Comparison of ENCODE assay signal across 8 mouse cellular contexts in genomic region chr3:96499481-96500288, GRCm38 (mm10). TPM values are rescaled to one million over a fixed set of nuclear protein-coding genes. Genes with fewer than 3 reads are reported as not detected.
DNase-seq lines count a peak whose midpoint lies in the region; ATAC-seq lines count a peak whose summit lies in the region.

No protein-coding gene starts in this region.

- peak overlapping the region; percentile 47 for H3K4me2 ChIP-seq in embryonic facial prominence, embryonic 12.5 days (replicated peaks)
- peak overlapping the region; percentile 60 for H3K4me2 ChIP-seq in limb, embryonic 11.5 days (ENCODE audit: low read depth, severe bottlenecking)
- peak overlapping the region; percentile 94 for H3K4me2 ChIP-seq in midbrain, embryonic 13.5 days (replicated peaks)

- H3K27ac ChIP-seq in embryonic facial prominence, embryonic 12.5 days: peak overlapping the region; percentile 89
- peak overlapping the region; percentile 63; the same call in 1 of the 2 replicates for H3K27ac ChIP-seq in limb, embryonic 11.5 days (replicated peaks; ENCODE audit: low read depth, low read length)
- H3K27ac ChIP-seq in midbrain, embryonic 13.5 days: peak overlapping the region; percentile 77

- peak overlapping the region; percentile 54 for H3K9ac ChIP-seq in embryonic facial prominence, embryonic 12.5 days
- H3K9ac ChIP-seq in limb, embryonic 11.5 days (ENCODE audit: low read length): peak overlapping the region; percentile 68
- peak overlapping the region; percentile 70 for H3K9ac ChIP-seq in midbrain, embryonic 13.5 days (replicated peaks)

- H3K36me3 ChIP-seq in embryonic facial prominence, embryonic 12.5 days: no peaks in the 10 kb centered on the region
- H3K36me3 ChIP-seq in limb, embryonic 11.5 days (ENCODE audit: control insufficient read depth, insufficient read depth, low read length): no peaks in the 10 kb centered on the region
- H3K36me3 ChIP-seq in midbrain, embryonic 13.5 days: no peaks in the 10 kb centered on the region

- ATAC-seq in embryonic facial prominence, embryonic 12.5 days (ENCODE audit: insufficient number of reproducible peaks, insufficient read depth, low FRiP score, low TSS enrichment): no peak
- peak; percentile 32; the same call in 1 of the 2 replicates for ATAC-seq in limb, embryonic 11.5 days (ENCODE audit: insufficient number of reproducible peaks, low FRiP score, low TSS enrichment, low read depth)
- peak; percentile 55 for ATAC-seq in midbrain, embryonic 13.5 days

- peak overlapping the region; percentile 64 for H3K4me3 ChIP-seq in embryonic facial prominence, embryonic 12.5 days
- H3K4me3 ChIP-seq in limb, embryonic 11.5 days (ENCODE audit: low read depth, low read length): peak overlapping the region; percentile 60
- H3K4me3 ChIP-seq in midbrain, embryonic 13.5 days (replicated peaks): peak overlapping the region; percentile 72

- H3K4me1 ChIP-seq in embryonic facial prominence, embryonic 12.5 days: no peaks in the 10 kb centered on the region
- no peaks in the 10 kb centered on the region for H3K4me1 ChIP-seq in limb, embryonic 11.5 days (ENCODE audit: control insufficient read depth, insufficient read depth, low read length)
- peaks cover 20% of the 10 kb centered on the region for H3K4me1 ChIP-seq in midbrain, embryonic 13.5 days (replicated peaks)

- under 1% methylated on average over 36 of the region's 36 CpGs for WGBS in embryonic facial prominence, embryonic 12.5 days
- WGBS in limb, embryonic 11.5 days: under 1% methylated on average over 36 of the region's 36 CpGs
- whole genome bisulfite sequencing in midbrain, embryonic 13.5 days: under 1% methylated on average over 36 of the region's 36 CpGs

- no peaks in the 10 kb centered on the region for H3K9me3 ChIP-seq in embryonic facial prominence, embryonic 12.5 days
- H3K9me3 ChIP-seq in limb, embryonic 11.5 days (ENCODE audit: control insufficient read depth, low read length): no peaks in the 10 kb centered on the region
- H3K9me3 ChIP-seq in midbrain, embryonic 13.5 days: no peaks in the 10 kb centered on the region

- H3K27me3 ChIP-seq in embryonic facial prominence, embryonic 12.5 days: no peaks in the 10 kb centered on the region
- no peaks in the 10 kb centered on the region for H3K27me3 ChIP-seq in limb, embryonic 11.5 days (ENCODE audit: control insufficient read depth, insufficient read depth, low read length)
- H3K27me3 ChIP-seq in midbrain, embryonic 13.5 days: no peaks in the 10 kb centered on the region

- DNase-seq in 3134 (ENCODE audit: extremely low read depth, insufficient read length, low spot score): peak; percentile 89
- peak; percentile 79 for DNase-seq in adrenal gland, postnatal 14 days
- peak; percentile 81 to 92 for DNase-seq in heart, adult 18-20 months
- DNase-seq in kidney, adult 18-20 months: peak; percentile 82
- DNase-seq in limb, embryonic 11.5 days (ENCODE audit: low spot score): peak; percentile 91
- peak; percentile 74 for DNase-seq in spleen, adult 12 weeks (ENCODE audit: low spot score)

RNA-seq across cellular contexts. Expression of gene Hfe2, which starts 25.3 kb away (rescaled TPM):
- total RNA-seq in adrenal gland, postnatal 14 days (2021): 6.9 TPM in 1 of 2 replicates, not detected in the other
- polyA plus RNA-seq in embryonic facial prominence, embryonic 12.5 days (2016; fragmentation: Nextera tagmentation; extraction: Ambion mirVana): 3.2 and 4.0 TPM in 2 replicates
- 100 to 1,000 TPM; 279 to 290 TPM for total RNA-seq in heart, adult 18-20 months (2021)
- polyA plus RNA-seq in limb, embryonic 11.5 days (2014; fragmentation: Nextera tagmentation; extraction: Ambion mirVana): 1.7 and 1.8 TPM in 2 replicates
- polyA plus RNA-seq in midbrain, embryonic 13.5 days (2015; fragmentation: Nextera tagmentation; extraction: Ambion mirVana): 0.62 and 0.76 TPM in 2 replicates

RNA-seq across cellular contexts. Expression of gene BC107364, which starts 47.6 kb away (rescaled TPM):
- total RNA-seq in adrenal gland, postnatal 14 days (2021): not detected in 2 replicates
- polyA plus RNA-seq in embryonic facial prominence, embryonic 12.5 days (2016; fragmentation: Nextera tagmentation; extraction: Ambion mirVana): 0.26 TPM in 1 of 2 replicates, not detected in the other
- total RNA-seq in heart, adult 18-20 months (2021): not detected
- polyA plus RNA-seq in limb, embryonic 11.5 days (2014; fragmentation: Nextera tagmentation; extraction: Ambion mirVana): not detected in 2 replicates
- polyA plus RNA-seq in midbrain, embryonic 13.5 days (2015; fragmentation: Nextera tagmentation; extraction: Ambion mirVana): not detected in 2 replicates

RNA-seq across cellular contexts. Expression of gene Txnip, which starts 58.1 kb away (rescaled TPM):
- total RNA-seq in adrenal gland, postnatal 14 days (2021): 479 and 772 TPM in 2 replicates
- polyA plus RNA-seq in embryonic facial prominence, embryonic 12.5 days (2016; fragmentation: Nextera tagmentation; extraction: Ambion mirVana): 75.8 and 80.8 TPM in 2 replicates
- 100 to 1,000 TPM; 435 to 530 TPM for total RNA-seq in heart, adult 18-20 months (2021)
- polyA plus RNA-seq in limb, embryonic 11.5 days (2014; fragmentation: Nextera tagmentation; extraction: Ambion mirVana): 54.4 and 57.9 TPM in 2 replicates
- polyA plus RNA-seq in midbrain, embryonic 13.5 days (2015; fragmentation: Nextera tagmentation; extraction: Ambion mirVana): 52.2 and 57.6 TPM in 2 replicates
